Mouse (Mus musculus) monocyte, adult 2 months (primary cell): ENCODE measurements around the gene Sphk2.
"Not testable (repeated sequence)": the region's sequence is repeated elsewhere in the genome, so short reads cannot be mapped to it uniquely, and the experiment has no call there.

Source experiments
- DNase-seq, 2 experiments: peaks; one replicate each; pipeline ENCODE4 v3.0.0; 2022; ENCODE audit warnings: low spot score in 2 of 2, low read depth in 1 of 2

Gene Sphk2

GRCm38 (mm10) chr7:45697894-45698293 is 19.9 kb downstream of the Sphk2 start:
- DNase-seq, result no peak

GRCm38 (mm10) chr7:45695098-45695497 is 22.7 kb downstream of the Sphk2 start:
- DNase-seq, result no peak

- no peak for DNase-seq
These were observed 23.7 kb downstream of the Sphk2 start, which contains the start of gene Sec1 for GRCm38 (mm10) chr7:45693921-45694591. Gene Sec1 (minus strand): TSS chr7:45694402.

- no peak for DNase-seq
These were observed 25.4 kb downstream of the Sphk2 start for GRCm38 (mm10) chr7:45692364-45692763.

GRCm38 (mm10) chr7:45689800-45690199 is 28.0 kb downstream of the Sphk2 start:
- DNase-seq, result no peak

GRCm38 (mm10) chr7:45689099-45689498 is 28.7 kb downstream of the Sphk2 start:
- DNase-seq, result no peak

GRCm38 (mm10) chr7:45686841-45687240 is 31.0 kb downstream of the Sphk2 start:
- no peak for DNase-seq

GRCm38 (mm10) chr7:45685811-45686210 is 32.0 kb downstream of the Sphk2 start:
- no peak for DNase-seq

- no peak for DNase-seq
These were observed 34.3 kb downstream of the Sphk2 start, which contains the start of gene Ntn5 for GRCm38 (mm10) chr7:45683396-45684050. Gene Ntn5 (plus strand): TSS chr7:45684022.

- DNase-seq, result peak; percentile 58 to 73
These were observed 35.4 kb downstream of the Sphk2 start for GRCm38 (mm10) chr7:45682144-45683126.

GRCm38 (mm10) chr7:45681046-45681736 is 36.6 kb downstream of the Sphk2 start:
- DNase-seq, result no peak

- DNase-seq, result no peak
These were observed 37.7 kb downstream of the Sphk2 start for GRCm38 (mm10) chr7:45679966-45680621.

GRCm38 (mm10) chr7:45678513-45678912 is 39.3 kb downstream of the Sphk2 start:
- no peak for DNase-seq

- DNase-seq, result no peak
These were observed 40.0 kb downstream of the Sphk2 start for GRCm38 (mm10) chr7:45677627-45678295.

- DNase-seq, result no peak
These were observed 48.9 kb downstream of the Sphk2 start for GRCm38 (mm10) chr7:45668921-45669320.

- no peak for DNase-seq
These were observed 50.0 kb downstream of the Sphk2 start for GRCm38 (mm10) chr7:45667761-45668160.

- DNase-seq, result no peak
These were observed 51.6 kb downstream of the Sphk2 start, which contains the start of gene Fut2 for GRCm38 (mm10) chr7:45666161-45666560. Gene Fut2 (minus strand): TSS chr7:45666394.

GRCm38 (mm10) chr7:45665303-45666138 is 52.3 kb downstream of the Sphk2 start:
- no peak for DNase-seq

GRCm38 (mm10) chr7:45661702-45662101 is 56.1 kb downstream of the Sphk2 start:
- DNase-seq, result not testable (repeated sequence)
